Mouse (Mus musculus) c-Kit-negative CD71-positive TER-119-positive erythroid progenitor cells, embryonic 14.5 days (primary cell): Measurements from ENCODE around the gene Aldh4a1.

ENCODE experiments used
- DNase-seq: peaks from one replicate; pipeline ENCODE4 v3.0.0-alpha.2; 2013; ENCODE audit warnings: low read depth, low spot score

Gene Aldh4a1

DNA sequence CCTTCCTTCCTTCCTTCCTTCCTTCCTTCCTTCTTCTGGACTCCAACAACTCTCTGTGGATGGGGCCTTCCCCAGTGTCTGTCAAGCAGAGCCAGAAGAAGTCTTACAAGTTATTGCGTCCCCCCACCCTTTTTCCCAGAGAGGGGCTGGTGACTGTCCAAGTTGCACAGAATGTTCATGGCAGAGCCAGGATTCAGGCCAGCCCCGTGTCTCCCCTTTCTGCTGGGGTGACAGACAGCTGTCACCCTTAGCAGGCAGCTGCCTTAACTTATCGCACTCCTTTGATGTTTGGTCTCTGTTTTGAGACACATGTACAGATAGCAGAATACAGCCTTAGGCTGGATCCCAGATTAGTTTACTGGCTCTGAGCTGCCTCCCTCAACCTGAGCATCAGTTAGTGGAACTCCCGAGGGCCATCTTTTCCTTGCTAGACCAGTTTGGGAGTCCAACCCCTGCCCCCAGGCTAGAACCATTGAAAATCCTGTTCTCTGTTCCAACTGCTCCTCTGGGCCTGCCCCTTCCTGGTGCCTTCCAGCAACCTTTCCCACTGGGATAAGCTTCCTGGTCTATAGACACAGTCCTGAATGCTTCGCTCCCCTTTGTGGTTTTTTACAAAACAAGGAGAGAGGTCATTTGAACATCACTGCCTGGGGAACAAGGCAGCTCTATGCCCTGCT, 33.2 kb upstream of the Aldh4a1 start:
- no peak for DNase-seq

DNA sequence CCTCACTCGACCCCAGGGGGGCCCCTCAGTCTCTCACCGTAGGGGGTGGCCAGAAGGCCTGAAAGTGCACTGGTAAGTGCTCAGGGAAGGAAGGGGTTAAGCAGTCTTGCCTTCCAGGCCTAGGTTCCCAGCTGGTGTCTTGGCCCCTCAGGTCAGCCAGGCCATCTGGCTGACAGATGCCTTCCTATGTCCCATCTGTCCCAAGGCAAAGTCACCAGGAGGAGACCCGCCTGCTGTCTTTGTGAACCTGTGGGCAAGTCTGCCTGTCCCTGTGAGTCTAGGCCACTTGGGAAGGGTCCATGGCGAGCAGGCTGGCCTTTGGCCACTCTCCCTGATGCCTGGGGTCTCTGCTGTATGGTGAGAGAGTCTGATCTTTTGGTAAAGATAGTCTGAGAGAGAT, 32.2 kb upstream of the Aldh4a1 start:
- DNase-seq = no peak

DNA sequence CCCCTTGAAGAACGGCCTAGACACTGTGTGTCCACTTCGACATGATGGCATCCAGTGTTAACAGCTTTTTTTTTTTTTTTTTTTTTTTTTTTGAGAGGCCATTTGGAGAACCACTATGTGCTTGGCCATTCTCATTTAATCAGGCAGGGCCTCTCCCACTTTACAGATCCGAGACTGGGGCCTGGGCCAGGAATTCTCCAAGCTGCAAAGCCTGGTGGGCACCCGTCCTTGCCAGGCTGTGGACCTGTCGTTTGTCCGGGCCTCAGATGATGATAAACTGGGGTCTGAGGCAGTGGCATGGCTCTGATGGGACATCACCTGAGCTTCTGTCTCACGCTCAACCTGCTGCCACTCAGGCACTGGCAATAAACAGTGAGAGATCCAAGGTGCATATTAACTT, 29.8 kb upstream of the Aldh4a1 start:
- no peak for DNase-seq

DNA sequence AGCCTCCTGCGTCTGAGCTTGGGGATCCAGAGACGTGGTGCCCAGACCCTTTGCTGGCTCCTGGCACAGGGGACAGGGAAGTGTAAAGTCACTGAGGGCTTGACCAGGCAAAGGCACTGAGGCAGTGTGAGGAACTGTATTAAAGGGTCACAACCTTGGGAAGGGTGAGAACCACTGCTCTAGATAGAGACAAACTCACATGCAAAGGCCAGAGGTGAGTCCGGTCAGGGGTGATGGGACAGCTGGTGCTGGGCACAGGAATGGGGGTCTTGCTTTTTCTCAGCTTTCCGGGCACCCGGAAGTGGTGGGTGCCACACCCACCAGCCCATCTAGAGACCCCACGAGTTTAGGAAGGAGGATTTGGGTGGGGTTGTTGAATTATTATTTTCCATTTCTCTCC, 29.3 kb upstream of the Aldh4a1 start:
- DNase-seq = no peak

DNA sequence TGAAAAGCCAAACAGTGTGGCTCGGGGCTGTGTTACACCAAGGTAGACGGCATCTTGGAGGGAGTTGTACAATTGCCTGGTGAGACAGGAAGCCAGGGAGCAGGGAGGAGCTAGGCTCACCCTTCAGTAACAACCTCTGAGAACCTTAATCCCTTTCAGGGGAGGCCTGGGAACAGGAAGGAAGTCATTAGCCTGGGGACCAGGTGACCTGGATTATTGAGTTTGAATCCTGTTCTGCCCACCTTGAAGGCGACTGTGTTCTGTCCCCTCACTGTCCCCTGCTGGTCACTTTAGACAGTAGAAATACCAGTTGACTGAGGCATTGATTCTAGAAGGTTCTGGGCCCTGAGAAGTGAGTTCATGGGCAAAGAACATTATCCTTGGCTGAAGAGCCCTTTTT, 28.6 kb upstream of the Aldh4a1 start:
- no peak for DNase-seq

DNA sequence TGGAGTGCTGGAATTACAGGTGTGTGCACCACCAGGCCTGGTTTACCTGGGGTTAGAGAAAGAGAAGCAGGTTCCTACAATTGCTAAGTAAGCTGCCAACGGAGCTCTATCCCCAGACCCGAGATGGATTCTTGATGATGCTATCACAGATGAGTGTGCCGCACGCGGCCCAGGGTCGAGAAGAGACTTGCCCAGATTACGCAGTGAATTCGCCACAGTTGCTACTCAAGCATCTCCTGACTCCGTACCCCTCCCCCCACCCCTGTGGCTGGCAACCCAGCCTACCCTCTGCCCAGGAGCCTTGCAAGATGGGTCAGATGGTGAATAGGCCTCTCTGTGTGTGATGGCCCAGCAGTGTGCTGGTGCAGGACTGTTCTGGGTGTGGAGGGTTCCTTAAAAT, 26.0 kb upstream of the Aldh4a1 start:
- DNase-seq = no peak

DNA sequence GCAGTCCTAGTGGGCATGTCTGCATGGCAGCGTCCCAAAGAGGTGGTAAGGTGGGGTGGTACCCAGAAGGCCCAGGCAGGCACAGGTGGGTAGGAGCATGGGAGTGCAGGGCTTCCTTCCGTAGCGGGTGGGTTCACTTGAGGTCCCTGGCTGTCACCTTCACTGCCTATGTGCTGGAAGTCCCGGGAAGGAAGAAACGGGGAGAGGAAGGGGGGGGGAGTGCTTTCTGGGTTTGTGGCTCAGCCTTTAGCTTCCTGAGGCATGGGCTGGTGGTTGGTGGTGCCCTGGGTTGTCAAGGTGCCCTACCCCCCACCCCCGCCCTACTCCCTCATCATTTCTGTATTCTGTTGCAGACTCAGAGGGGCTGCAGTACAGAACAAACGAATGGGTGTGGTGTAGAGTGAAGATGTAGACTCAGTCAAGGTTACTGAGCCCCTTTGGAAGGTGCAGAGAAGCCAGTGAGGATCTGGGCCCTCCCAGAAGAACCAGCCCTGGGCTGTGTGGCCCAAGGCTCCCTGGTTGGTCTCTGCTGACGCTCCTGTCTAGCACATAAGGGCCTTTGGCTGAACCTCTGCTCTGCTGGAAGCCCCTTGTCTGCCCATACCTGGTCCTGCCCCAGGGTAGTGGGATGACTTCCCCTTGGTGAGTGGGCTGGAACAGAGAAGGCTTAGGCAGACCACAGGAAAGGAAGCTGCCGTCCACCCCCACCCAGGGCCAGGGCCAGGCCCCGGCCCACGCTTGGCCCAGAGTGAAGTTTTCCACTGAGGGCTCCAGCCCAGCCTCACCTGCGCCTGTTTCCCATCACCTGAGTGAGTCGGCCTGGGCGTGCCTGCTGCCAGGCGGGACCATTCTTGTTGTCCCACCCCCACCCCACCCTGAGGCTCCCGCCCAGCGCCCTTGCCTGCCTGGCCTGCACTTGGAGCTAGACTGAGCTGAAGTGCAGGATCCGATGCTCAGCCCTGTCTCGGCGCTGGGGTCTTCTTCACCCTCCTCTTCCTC, 25.1 kb upstream of the Aldh4a1 start:
- DNase-seq = no peak

DNA sequence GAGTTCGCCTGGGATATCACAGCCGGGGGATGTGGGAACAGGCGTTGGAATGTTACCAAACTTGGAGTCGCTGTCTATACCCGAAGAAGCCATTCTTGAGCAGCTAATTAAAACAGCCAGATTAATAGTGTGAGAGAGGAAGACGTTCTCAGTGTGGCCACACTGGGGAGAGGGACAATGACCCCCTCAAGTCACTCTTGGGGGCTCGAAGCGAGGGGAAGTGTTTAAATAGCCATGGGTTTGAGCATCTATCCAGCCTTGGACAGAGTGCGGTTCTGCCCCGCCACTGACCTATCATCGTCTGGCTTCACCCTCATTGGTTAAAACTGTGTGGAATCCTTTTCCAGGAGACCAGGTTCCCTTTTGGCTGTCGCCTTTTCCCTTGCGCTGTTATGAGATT, 24.3 kb upstream of the Aldh4a1 start:
- DNase-seq = no peak

DNA sequence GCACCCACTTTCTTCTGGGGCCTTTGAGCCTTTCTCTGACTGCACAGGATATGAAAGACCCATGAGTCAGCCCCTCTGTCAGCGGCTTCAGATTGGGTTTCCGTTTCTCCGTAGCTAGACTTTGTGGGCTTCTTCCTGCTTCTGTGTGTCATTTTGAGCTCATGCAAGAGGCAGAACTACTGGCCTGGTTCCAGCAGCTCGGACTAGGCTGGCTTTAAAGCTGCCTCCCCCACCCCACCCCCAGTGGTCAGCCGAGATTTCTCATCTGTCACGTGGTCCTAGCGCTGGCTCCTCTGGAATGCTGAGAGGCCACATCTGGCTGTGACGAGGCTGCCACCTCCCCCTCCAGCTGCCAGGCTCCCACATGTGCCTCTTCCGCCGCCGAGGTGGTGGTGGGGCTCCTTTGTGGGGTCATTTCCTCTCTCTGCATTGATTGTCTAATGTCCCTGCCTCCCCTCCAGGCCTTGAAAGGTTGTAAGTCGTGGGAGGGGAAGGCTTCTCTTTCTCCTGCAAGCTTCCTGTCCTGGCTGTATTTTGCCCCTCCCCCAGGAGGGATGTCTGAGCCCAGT, 23.6 kb upstream of the Aldh4a1 start:
- DNase-seq = no peak

DNA sequence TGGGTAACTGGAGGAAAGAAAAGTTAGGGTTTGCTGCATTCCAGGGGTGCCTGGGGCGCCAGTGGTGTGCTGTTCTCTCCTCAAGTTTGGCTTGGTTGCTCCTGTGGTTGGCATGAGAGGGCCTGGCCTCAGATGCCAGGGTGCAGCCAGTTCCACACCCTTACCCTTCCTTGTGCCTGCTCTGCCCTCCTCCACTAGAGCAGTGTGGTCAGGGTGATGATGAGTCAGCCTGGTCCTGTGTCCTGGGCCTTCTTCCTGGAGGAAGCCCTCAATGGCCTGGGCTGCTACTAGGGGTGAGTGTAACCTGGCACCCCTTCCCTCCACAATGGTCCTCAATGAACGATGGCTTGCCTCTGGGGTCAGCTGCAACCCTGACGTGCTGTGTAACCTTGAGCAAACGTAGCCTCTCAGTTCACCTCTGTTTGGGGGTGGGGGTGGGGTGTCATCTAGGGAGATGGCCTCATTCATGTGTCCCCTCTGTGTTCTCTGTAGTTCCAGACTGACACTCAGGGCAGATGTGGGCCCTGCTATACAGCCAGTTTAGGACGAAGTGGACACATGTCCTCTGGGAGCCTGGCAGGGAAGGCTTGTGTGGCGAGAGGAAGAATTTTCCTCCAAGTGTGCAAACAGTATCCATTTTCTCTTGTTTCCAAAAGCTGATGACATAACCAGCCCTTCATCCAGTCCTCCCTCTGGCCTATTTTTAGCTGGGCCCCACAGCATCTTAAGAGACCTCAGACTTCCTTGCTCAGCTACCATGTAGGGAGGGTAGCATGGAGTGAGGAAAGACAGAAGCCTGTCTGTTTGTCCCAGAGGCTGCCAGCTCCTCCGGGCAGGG, 20.9 kb upstream of the Aldh4a1 start:
- no peak for DNase-seq

DNA sequence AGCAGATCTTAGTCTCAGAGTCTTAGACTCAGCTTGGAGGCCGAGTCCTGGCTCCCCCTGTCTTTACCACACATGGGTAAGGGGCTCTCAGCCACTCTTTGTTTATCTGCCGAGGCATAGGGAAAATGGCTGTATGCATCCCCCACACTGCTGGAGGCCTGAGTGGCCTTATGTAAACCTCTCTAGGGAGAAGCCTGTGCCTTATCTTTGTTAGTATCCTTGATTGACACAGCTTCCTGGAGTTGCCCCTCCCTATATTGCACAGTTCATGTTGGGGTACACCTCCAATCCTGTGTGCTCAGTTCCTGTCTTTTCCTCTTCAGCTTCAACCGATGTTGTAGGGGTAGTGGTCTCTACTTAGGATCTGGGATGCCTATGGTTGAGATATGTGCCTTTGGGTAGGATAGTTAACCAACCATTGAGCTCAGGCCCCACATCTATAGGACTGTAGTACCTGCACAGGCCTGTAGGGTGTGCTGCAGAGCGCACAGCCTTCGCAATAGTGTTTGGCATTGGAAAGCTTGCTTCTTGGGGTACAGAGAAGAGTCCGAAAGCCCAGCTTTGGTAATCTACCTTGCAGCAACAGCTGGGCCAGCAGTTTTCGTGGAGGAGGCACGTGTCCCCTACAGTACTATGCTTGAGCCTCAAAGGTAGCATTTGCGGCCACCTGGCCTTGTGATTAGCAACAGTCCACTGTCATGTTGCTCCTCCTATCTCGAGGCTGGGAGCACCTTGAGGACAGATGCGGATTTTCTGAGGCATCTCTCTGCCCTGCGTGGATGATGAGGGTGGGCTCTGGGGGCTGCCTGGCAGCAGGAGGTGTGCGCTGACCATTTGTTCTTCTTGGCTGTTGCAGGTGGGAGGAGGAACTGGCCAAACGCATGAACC, 20.1 kb upstream of the Aldh4a1 start, which contains the start of gene Gm21969:
Gene Gm21969 (plus strand): TSS at position 830 of the 888 bp plus-strand sequence.
- peak; percentile 31 for DNase-seq

DNA sequence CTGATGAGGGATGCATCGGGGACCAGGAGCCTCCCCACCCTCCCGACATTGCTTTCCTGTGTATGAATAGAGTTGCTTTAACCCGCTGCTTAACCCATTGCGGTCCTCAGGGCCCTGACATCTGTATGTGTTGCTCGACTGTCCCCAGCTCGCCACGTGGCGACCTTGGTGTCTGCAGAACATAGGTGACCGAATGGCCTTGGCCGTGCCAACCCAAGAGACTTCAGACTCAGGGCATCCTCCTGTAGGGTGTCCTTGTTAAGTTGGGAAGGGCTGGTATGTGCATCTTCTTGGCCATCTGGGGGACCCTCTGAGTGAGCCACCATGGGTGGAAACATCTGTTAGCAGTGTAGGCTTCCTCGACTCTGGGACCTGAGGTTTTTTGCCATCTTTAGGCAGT, 17.4 kb upstream of the Aldh4a1 start:
- no peak for DNase-seq

DNA sequence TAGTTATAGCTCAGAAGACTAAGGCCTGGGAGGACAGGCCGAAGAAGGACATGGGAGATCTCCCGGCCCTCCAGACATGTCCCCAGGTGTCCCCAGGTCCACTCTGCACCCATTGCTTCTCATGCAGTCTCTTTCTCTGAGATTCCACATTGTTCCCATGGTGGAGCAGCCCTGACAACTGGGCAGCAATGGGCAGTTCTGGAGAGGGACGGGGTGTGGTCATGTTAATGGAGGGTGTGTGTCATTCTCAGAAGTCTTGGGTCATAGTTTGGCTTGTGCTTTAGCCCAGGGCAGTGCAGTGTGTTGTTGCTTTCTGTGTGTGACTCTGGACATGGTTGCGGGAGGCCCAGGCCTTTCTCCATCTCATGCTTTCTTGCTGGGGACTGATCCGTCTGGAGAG, 15.9 kb upstream of the Aldh4a1 start:
- DNase-seq = no peak

DNA sequence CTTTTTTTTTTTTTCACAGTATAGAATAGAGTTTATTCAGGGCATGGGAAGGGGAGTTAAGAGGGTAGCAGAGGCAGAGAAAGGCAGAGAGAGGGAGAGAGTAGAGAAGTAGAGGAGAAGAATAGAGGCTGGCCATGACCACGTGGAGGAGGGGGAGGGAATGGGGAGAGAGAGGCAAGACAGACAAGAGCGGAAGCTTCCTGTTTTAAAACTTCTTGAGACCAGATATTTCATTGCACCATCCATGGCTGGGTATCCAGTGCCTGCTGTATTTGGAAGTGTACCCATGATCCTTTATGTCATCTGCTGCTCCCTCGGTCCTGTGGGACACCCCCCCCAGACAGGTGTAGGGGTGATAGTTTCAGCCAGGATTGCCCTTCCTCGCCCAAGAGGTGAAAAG, 13.7 kb upstream of the Aldh4a1 start:
- no peak for DNase-seq

DNA sequence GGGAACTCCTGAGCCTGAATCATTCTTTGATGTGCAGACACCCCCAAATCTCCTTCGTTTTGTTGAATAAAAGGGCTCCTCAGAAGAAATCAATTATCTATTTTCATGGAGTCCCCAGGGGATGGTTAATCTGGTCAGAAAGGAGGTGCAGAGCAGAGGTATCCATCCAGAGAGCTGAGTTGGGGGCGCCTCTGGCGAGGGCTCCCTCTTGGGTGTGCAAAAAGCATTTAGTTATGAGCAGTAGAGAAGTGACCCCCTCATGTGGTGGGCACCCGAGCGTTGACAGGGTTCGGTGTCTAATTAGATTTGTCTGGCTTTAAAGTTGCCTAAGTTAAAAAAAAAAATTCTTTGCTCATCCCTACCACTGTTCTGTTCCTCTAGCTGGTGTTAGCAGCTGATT, 11.7 kb upstream of the Aldh4a1 start:
- DNase-seq = no peak

DNA sequence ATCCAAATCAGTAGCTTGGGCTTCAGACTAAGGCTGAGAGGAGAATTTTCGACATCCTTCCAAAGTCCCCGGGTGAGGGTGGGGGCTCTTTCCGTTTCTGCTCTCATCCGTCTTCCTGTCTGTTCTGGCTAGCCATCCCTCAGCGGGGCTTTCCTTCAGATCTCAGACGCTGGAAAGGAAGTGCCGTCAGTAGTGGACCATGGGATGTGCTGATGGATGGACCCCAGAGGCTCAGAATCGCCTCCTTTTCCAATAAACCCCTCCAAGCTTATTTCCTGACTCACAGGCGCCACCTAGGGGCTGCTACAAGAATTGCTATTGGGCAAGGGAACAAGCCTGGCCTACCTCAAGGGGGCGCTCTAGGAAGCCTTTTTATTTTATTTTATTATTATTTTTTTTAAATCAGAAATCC, 11.1 kb upstream of the Aldh4a1 start:
- peak; percentile 45 for DNase-seq

DNA sequence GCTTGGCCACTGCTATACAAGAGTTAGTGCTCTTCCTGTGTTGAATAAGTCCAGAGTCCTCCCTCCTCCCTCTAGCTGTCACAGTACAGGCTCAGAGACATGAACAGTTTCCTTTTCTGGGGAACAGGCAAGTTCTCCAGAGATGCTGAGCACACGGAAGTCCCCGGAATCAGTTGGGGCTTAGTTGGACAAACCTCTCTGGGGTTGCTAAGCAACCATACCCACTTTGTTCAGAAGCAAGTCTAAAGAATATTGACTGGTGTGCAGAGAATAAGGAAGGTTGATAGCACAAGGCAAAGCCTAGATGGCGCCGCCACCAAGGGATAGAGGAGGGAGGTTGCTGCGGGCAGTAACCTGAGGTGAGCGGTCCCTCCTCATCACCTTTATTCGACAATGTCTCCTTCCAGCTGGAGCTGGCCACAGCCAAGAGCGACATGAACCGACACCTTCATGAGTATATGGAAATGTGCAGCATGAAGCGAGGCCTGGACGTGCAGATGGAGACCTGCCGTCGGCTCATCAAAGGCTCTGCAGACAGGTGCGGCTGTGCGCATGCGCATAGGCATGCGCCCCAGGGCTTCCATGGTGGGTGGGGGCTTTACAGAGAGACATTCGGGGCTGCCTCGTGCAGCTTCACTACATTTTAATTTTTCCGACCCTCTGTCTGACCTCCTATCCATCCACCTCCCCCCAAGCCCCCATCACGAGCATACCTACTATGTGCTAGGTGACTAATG, 8.0 kb upstream of the Aldh4a1 start:
- DNase-seq = no peak

DNA sequence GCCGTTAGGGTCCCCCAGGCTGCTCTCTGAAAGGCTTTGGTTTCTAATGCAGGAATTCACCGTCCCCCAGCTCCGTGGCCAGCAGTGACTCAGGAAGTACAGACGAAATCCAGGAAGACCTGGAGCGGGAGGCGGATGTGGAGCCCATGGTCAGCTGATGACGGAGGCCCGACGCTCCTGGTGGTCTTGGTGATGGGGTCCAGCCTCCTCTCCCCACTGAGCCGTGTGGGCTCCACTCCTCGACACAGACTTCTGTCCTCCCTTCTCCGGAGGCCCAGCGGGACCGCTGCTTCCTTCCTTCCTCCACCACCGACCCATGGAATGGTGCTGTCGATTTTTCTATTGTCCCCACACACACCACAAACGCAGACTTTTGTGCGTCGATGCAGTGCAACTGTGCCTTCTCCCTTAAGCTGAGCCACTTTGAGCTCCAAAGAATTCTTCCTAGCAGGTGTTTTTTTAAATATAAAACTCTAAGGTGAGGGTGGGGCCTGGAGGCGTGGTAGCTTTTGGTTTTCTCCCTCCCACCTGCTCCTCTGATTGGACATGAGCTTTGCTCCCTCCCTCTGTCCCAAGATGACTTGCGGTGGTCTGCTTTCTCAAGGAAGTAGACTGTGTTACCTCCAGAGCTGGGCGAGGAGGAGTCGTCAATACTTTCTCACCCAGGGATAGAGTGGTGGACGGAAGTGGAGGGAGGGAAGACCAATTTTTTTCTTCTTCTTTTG, 6.2 kb upstream of the Aldh4a1 start:
- peak; percentile 51 for DNase-seq

DNA sequence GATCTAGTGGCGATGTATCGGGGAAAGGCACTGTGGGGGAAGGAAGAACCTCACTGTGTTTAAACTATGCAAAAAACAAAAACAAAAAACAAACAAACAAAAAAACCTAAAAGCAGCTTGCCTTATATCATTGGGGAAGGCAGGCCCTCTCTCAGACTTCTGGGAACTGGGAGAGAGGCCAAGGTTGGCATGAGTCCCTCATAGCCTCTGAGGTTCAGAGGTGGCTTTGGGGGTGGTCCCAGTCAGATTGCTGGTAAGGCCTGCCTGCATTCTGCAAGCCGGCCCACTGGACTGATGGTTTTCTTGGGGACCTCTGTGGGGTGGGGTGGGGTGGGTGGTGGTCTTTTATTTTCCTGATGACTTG, 5.7 kb upstream of the Aldh4a1 start:
- DNase-seq = no peak
